Mouse (Mus musculus) retina, postnatal 7 days (tissue): ENCODE measurements at regions not wholly inside any gene's neighbourhood (a gene's known extent, or its start where the extent isn't known, plus 50 kb on each side); places are given as distances from the start of the nearest gene placed in this dataset.

ENCODE experiments used
- DNase-seq: peaks from one replicate; pipeline ENCODE4 v3.0.0-alpha.2; 2012; ENCODE audit warnings: low read depth, low spot score

- DNase-seq, result peak; percentile 33
These were observed 127.8 kb downstream of the Stk31 start for GRCm38 (mm10) chr6:49523184-49523583.

- no peak for DNase-seq
These were observed 128.3 kb downstream of the Stk31 start for GRCm38 (mm10) chr6:49523696-49524095.

DNA sequence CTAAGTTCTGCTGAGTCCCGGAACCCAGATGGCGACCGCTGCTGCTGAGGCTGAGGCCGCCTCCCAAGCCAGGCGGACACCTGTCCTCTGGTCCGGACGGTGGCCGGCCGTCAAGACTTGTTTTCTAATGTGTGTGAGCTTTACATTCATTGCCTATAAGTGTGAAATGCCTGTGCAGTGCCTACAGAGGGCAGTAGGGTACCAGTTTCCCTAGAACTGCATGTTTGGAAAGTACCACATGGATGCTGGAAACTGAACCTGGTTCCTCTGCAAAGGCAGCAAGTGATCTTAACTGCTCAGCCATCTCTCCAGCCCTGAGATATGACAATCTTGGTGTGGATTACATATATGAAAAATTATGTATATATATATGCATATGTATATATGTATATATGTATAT, 138.6 kb downstream of the Stk31 start:
- DNase-seq, result no peak

DNA sequence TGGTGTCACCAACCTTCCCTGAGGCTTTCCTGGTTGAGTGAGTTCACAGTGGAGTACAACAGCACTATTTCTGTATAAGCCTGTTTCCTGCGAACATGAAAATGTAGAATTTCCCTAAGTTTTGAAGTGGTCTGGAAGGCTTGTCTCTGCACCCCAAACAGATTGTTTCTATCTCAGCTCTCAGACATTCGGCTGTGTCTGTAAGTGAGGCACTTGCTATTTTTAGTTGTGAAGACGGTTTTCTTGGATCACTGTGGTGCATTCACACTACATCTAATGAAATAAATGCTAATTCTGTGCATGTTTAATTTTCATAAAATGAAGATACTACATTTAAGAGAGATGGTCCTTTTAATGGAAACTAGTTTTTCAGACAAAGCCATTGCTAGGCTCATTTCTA, 139.1 kb downstream of the Stk31 start:
- DNase-seq, result no peak

GRCm38 (mm10) chr6:49544946-49545345, 149.5 kb downstream of the Stk31 start:
- DNase-seq, result no peak

GRCm38 (mm10) chr6:49555069-49555468, 159.7 kb downstream of the Stk31 start:
- DNase-seq, result no peak

GRCm38 (mm10) chr6:49558508-49558907, 163.1 kb downstream of the Stk31 start:
- DNase-seq, result no peak

GRCm38 (mm10) chr6:49559112-49559511, 163.7 kb downstream of the Stk31 start:
- DNase-seq, result no peak

GRCm38 (mm10) chr6:49578340-49578739, 182.9 kb downstream of the Stk31 start:
- DNase-seq, result no peak

DNA sequence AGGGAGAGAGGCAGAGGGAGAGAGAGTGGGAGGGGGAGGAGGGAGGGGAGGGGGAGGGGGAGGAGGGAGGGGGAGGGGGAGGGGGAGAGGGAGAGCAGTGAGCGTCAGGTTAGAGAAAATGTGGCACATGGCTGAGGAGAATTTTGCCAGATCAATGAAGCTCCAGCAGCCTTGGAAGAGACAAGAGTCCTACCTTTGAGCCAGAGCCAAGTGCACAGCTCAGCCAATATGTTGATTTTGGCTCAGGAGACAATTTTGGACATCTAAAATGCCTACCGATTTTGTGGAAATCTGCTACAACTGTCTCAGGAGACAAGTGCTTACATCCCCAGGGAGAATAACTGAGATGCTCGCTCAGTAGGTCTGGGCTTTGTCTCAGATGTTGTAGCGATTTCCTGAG, 184.3 kb downstream of the Stk31 start:
- DNase-seq, result no peak

- DNase-seq, result no peak
These were observed 186.8 kb downstream of the Stk31 start for GRCm38 (mm10) chr6:49582040-49582707.

- no peak for DNase-seq
These were observed 191.1 kb downstream of the Stk31 start for GRCm38 (mm10) chr6:49586553-49586952.

- DNase-seq, result no peak
These were observed 193.3 kb downstream of the Stk31 start for GRCm38 (mm10) chr6:49588677-49589076.

GRCm38 (mm10) chr6:49590927-49591631, 195.7 kb downstream of the Stk31 start:
- no peak for DNase-seq

DNA sequence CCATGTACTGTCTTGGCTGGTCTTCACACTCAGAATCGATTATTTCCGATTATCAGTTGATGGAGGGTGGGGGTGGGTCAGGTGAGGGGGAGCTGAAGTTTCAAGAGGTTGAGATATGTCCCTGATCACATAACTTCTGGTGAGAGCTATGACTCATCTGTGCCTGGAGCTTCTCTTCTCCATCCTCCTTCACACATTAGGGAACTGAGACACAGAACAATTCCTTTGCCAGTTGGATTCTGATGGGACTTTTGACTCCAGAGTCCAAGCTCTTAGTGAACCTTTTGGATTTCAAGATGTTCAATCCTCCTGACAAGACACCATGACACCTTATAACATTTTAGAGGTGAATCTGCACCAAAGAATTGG, 196.2 kb downstream of the Stk31 start:
- DNase-seq, result no peak

GRCm38 (mm10) chr6:49592676-49593075, 197.3 kb downstream of the Stk31 start:
- DNase-seq, result no peak

- no peak for DNase-seq
These were observed 207.8 kb downstream of the Stk31 start for GRCm38 (mm10) chr6:49603201-49603600.

GRCm38 (mm10) chr6:49603844-49604243, 208.4 kb downstream of the Stk31 start:
- DNase-seq, result no peak

GRCm38 (mm10) chr6:49606028-49606427, 210.6 kb downstream of the Stk31 start:
- no peak for DNase-seq

- DNase-seq, result no peak
These were observed 211.3 kb downstream of the Stk31 start for GRCm38 (mm10) chr6:49606626-49607158.

GRCm38 (mm10) chr6:49624080-49624479, 198.4 kb upstream of the Npy start:
- no peak for DNase-seq

- no peak for DNase-seq
These were observed 197.9 kb upstream of the Npy start for GRCm38 (mm10) chr6:49624564-49624963.

DNA sequence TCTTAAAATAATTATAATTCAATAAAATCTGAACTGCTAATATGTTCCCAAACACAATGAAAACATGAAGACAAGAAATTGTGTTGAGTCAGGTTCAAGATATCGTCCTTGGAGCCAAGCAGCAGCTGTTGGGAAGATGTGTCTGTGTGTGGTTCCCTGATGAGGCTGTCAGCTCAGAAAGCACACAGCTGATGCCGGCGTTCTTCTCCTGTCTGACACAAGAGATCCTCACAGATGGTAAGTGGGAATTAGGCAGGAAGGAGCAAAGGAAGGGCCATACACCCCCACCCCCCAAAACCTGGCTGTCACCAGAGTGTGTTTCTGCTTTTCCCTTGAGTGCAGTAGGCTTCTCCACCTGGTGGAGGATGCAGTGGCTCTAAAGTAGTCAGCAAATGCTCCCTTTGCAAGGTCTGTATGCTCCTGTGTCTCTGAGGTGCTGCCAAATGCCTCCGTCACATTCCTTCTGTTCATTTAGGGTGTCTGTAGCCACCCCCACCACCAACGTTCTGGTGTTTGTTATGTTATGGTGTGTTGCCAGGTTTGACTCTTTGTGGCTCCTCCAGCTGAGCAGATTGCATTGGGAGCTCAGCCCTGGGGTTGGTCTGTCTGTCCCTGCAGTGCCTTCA, 188.9 kb upstream of the Npy start:
- DNase-seq, result no peak
